Mouse (Mus musculus) intestine, postnatal 0 days (tissue): Measurements from ENCODE around the gene Cd79b. TPM values are rescaled to one million over a fixed set of nuclear protein-coding genes. Genes with fewer than 3 reads are reported as not detected.

ENCODE experiments used
- ATAC-seq: fragments of 200-750 bp; cut with Nextera tagmentation; 2 replicates; pipeline ENCODE4 v1.8.0; 2017; ENCODE audit warnings: mild to moderate bottlenecking, moderate TSS enrichment, moderate library complexity
- H3K27ac ChIP-seq: fragments of 300-500 bp; sonication (generic); 2 replicates; pipeline ENCODE4 v1.5.1; 2014; ENCODE audit warnings: mild to moderate bottlenecking, low read depth, low read length, moderate library complexity
- H3K27me3 ChIP-seq: fragments of 300-500 bp; sonication (generic); replicated peaks from 2 replicates; pipeline ENCODE4 v1.6.1; 2014; ENCODE audit warnings: low read length, mixed read lengths; ENCODE audit not compliant: control insufficient read depth, insufficient read depth
- H3K36me3 ChIP-seq: fragments of 300-500 bp; sonication (generic); 2 replicates; pipeline ENCODE4 v1.6.1; 2014; ENCODE audit warnings: mild to moderate bottlenecking, moderate library complexity; ENCODE audit not compliant: control insufficient read depth, insufficient read depth
- H3K4me1 ChIP-seq: fragments of 300-500 bp; sonication (generic); replicated peaks from 2 replicates; pipeline ENCODE4 v1.6.1; 2014; ENCODE audit warnings: antibody characterized with exemption, low read length, mixed read lengths; ENCODE audit not compliant: control insufficient read depth, insufficient read depth
- H3K4me2 ChIP-seq: fragments of 300-500 bp; sonication (generic); replicated peaks from 2 replicates; pipeline ENCODE4 v1.6.1; 2014; ENCODE audit warnings: low read depth, mild to moderate bottlenecking, moderate library complexity
- H3K4me3 ChIP-seq: fragments of 300-500 bp; sonication (generic); 2 replicates; pipeline ENCODE4 v1.5.1; 2014; ENCODE audit warnings: low read depth, low read length
- H3K9ac ChIP-seq: fragments of 300-500 bp; sonication (generic); 2 replicates; pipeline ENCODE4 v1.6.1; 2014; ENCODE audit warnings: mild to moderate bottlenecking, low read depth, low read length
- H3K9me3 ChIP-seq: fragments of 300-500 bp; sonication (generic); 2 replicates; pipeline ENCODE4 v1.6.1; 2016; ENCODE audit warnings: mixed run types; ENCODE audit not compliant: control insufficient read depth
- CTCF ChIP-seq: sonication (generic); IDR thresholded peaks from 2 replicates; pipeline ENCODE4 v1.5.1; 2016; ENCODE audit warnings: low read depth, mild to moderate bottlenecking, control low read depth, antibody characterized with exemption, moderate library complexity
- WGBS: fragments of 180-500 bp; shearing (Covaris S2); extraction: QIAGEN DNeasy Blood & Tissue Kit; methylation state at CpG from one replicate; pipeline ENCODE4 v1.1.7; 2014; 5-methylcytosine and 5-hydroxymethylcytosine counted together
- polyA plus RNA-seq: library from polyadenylated mRNA; unstranded; fragments of >200 nt; fragmentation: Nextera tagmentation; extraction: Ambion mirVana; gene quantifications from 2 replicates; pipeline ENCODE4 v1.2.1, GENCODE M21; 2015

The Cd79b gene
- polyA plus RNA-seq, 1 experiment from 2014 or later: 1.5 TPM

DNA sequence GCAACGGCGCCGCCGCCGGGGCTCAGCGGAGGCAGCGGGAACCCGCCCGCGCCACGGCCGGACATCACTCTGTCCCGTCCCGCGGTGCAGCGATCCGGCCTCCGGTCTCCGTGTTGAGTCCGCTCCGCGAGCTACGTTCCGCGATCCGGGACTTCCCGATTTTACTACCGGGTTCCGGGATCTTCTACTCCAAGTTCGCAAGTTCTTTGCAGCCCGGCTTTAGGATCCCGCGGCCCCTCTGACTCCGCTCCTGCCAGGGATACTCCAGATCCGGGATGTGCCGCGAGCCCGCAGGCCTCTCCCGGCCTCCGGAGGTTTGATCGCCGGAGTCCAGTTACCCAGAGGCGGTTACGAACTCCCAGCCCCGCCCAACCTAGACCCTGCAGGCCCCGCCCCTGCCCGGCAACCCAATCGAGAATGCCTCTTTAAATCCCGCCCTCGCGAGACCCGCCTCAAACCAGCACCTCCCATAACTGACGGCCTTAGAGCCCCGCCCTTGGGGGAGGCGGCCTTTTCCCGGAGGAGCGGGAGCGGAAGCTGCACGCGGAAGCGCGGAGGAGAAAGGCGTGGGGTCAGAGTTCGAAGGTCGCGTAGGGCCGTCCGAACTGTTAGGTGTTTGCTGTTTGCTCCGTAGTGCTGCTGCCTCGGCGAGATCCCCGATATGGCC is 41.8 kb downstream of the Cd79b start, which contains the start of gene Smarcd2:
Smarcd2 (minus strand) TSS at position 329 of the 667 bp plus-strand sequence.
- ATAC-seq: peak; percentile 92
- Histone ChIP-seq H3K27me3 (no peaks in the 10 kb centered on the region), H3K4me3 (peak within 1 kb of the TSS; percentile 97), H3K4me2 (peak within 1 kb of the TSS; percentile 77), H3K9ac (peak within 1 kb of the TSS; percentile 95), H3K36me3 (no peaks in the 10 kb centered on the region), H3K27ac (peak within 1 kb of the TSS; percentile 98), H3K4me1 (peaks cover 10% of the 10 kb centered on the region), H3K9me3 (no peaks in the 10 kb centered on the region)
- WGBS: under 1% methylated on average over 72 of the region's 72 CpGs
- no peak for TF ChIP-seq CTCF

DNA sequence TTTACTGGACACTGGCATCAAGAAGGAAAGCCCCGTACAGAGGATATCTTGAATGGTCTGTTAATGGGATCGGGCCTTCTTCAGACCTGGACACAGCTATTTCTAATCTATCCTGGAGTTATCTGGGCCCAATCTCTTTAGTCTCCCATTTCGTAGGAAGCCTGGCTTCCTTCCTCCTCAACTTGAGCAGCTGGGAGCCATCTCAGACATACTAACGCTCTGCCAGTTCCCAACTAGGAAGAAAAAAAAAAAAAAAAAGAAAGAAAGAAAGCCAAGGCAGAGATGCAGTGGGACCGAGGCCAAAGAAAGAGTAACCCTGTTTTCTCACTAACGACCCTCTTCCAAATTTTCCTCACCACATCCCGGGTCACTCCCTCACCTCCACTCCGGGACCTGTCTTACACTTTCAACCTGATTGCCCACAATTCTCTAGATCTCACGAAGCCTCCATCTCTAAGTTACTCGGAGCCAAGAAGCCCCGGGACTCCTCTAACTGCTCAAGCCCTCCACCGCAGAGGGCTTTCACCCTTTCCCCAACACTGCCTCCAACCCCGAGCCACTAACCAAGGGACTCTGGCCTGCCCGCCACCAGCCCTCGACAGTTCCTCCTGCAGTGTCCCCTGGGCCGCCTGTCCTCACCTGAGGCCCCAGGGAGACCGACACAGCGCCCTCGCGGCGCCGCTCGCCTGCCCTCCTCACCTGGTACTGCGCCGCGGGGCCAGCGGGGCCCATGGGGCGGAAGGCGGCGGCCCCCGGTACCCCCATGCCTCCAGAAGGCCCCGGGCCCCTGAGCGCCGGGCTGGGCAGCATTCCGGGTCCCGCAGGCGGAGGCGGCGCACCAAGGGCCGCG is 42.5 kb downstream of the Cd79b start:
- Histone ChIP-seq H3K9ac (peak overlapping the region; percentile 95), H3K4me1 (peaks cover 10% of the 10 kb centered on the region), H3K9me3 (no peaks in the 10 kb centered on the region), H3K27me3 (no peaks in the 10 kb centered on the region), H3K27ac (peak overlapping the region; percentile 98), H3K4me2 (peak overlapping the region; percentile 77), H3K4me3 (peak overlapping the region; percentile 97), H3K36me3 (peaks cover 3% of the 10 kb centered on the region)
- peak; percentile 34 for ATAC-seq
- WGBS: under 1% methylated on average over 41 of the region's 41 CpGs
- TF ChIP-seq CTCF: no peak

DNA sequence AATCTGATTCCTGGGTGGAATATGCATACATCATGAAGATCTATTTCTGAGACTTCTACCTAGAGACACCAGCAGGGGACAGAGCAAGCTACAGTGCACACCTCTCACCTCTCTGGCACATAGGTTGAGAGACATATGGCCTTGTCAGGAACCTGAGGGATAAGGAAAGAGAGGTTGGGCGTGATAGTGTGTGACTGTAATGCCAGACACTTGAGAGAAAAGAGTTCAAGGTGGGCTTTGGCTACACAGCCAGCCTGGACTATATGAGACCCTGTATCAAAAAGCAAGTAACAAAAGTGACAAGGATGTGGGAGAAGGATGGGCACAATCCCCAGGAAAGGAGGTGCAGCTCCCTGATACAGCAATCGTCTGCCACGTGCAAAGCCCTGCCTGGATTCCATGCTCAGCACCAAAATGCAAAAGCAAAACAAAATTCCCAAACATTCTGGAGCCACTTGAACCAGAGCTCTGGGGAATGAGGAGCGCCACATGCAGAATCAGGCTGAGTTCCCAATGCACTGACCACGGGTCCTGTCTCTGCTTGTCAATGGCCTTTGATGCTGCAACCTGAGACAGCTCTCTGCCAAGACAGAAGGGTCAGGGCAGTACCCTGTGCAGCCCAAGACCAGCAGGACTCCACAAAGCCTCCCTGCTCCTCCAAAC is 43.3 kb downstream of the Cd79b start:
- 11% methylated on average over 5 of the region's 5 CpGs for WGBS
- Histone ChIP-seq H3K9ac (peak overlapping the region; percentile 95), H3K27ac (peak overlapping the region; percentile 98; the same call in 1 of the 2 replicates), H3K4me2 (peak overlapping the region; percentile 77), H3K4me1 (peaks cover 10% of the 10 kb centered on the region), H3K4me3 (peak overlapping the region; percentile 97), H3K27me3 (no peaks in the 10 kb centered on the region), H3K36me3 (peaks cover 11% of the 10 kb centered on the region), H3K9me3 (no peaks in the 10 kb centered on the region)
- peak; percentile 47 for TF ChIP-seq CTCF
- no peak for ATAC-seq

DNA sequence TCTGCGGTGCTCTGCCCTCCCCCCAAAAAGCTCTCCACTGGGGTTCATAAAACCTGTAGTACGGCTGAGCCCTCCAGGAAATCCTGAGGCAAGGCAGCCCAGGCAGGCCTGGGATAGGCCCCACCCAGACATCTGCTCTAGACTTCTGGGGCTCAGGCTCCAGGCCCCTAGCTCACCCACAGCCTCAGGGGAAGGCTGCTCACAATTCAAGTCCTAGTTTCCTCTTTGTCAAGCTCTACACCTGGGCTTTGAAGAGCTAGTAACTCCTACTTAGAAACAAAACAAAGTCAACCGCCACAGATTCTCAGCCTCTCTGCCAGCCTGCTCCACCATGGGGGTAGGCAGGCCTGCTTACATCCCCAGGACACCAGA is 45.5 kb downstream of the Cd79b start:
- Histone ChIP-seq H3K27ac (no peak overlapping the region), H3K9ac (no peak overlapping the region), H3K27me3 (no peaks in the 10 kb centered on the region), H3K9me3 (no peaks in the 10 kb centered on the region), H3K4me2 (peak overlapping the region; percentile 35), H3K4me3 (no peak overlapping the region), H3K4me1 (no peaks in the 10 kb centered on the region; the same call in none of the 2 replicates), H3K36me3 (peaks cover 33% of the 10 kb centered on the region)
- WGBS: 18% methylated on average over 3 of the region's 3 CpGs
- no peak for TF ChIP-seq CTCF
- ATAC-seq: no peak

DNA sequence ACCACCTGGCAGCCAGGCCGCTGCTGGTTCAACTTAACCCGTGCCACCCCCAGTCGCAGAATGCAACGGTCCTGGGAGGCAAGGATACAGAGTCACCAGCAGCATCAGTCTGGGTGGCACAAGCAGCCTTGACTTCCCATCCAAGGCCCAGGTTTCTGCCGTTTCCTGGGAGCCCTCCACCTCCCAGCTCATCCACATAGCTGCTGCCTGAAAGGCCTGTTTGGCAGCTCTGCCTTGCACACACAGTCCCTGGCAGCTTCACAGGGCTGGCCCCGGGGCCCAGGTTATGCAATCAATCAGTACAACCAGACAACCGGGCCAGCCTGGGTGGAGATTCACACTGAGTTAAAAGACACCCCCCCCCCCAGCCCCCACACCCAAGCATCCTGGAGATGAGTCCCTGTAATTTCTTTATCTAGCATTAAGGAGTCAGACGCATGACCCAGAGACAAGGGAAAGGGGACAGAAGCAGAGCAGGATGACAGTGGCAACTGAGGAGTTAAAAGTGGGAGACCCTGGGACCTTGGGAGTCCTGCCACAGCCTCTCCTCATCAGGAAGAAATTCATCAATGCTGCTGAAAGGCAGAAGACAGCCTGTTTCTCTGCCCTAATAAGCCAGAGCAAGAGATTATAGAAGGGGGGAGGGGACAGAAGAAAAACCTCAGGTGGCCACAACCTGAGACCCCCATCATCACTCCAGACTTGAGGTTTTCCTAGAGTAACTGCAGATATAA is 46.1 kb downstream of the Cd79b start:
- no peaks in the 10 kb centered on the region for H3K9me3 ChIP-seq
- no peaks in the 10 kb centered on the region; the same call in none of the 2 replicates for H3K4me1 ChIP-seq
- no peak overlapping the region for H3K9ac ChIP-seq
- H3K4me3 ChIP-seq: no peak overlapping the region
- H3K36me3 ChIP-seq: peaks cover 39% of the 10 kb centered on the region
- no peaks in the 10 kb centered on the region for H3K27me3 ChIP-seq
- H3K4me2 ChIP-seq: peak overlapping the region; percentile 35
- no peak for TF ChIP-seq CTCF
- H3K27ac ChIP-seq: peak overlapping the region; percentile 16; the same call in 1 of the 2 replicates
- 39% methylated on average over 8 of the region's 8 CpGs for WGBS
- ATAC-seq: no peak
